Mouse (Mus musculus) embryonic facial prominence, embryonic 13.5 days (tissue): Measurements from ENCODE around the gene Mgst2. TPM values are rescaled to one million over a fixed set of nuclear protein-coding genes. Genes with fewer than 3 reads are reported as not detected.

ENCODE experiments used
- ATAC-seq: fragments of 200-750 bp; cut with Nextera tagmentation; 2 replicates; pipeline ENCODE4 v1.8.0; 2017; ENCODE audit warnings: low read depth; ENCODE audit not compliant: insufficient number of reproducible peaks, insufficient read depth, low FRiP score, low TSS enrichment
- H3K27ac ChIP-seq: fragments of 300-500 bp; sonication (generic); 2 replicates; pipeline ENCODE4 v1.5.1; 2015; ENCODE audit warnings: moderate library complexity, mild to moderate bottlenecking, inconsistent platforms
- H3K27me3 ChIP-seq: fragments of 300-500 bp; sonication (generic); 2 replicates; pipeline ENCODE4 v1.6.1; 2015; ENCODE audit warnings: mild to moderate bottlenecking, inconsistent platforms
- H3K36me3 ChIP-seq: fragments of 300-500 bp; sonication (generic); 2 replicates; pipeline ENCODE4 v1.6.1; 2015; ENCODE audit warnings: mild to moderate bottlenecking, inconsistent platforms
- H3K4me1 ChIP-seq: fragments of 300-500 bp; sonication (generic); 2 replicates; pipeline ENCODE4 v1.6.1; 2015; ENCODE audit warnings: inconsistent platforms
- H3K4me2 ChIP-seq: fragments of 300-500 bp; sonication (generic); 2 replicates; pipeline ENCODE4 v1.6.1; 2015; ENCODE audit warnings: moderate library complexity, mild to moderate bottlenecking, inconsistent platforms
- H3K4me3 ChIP-seq: fragments of 300-500 bp; sonication (generic); 2 replicates; pipeline ENCODE4 v1.5.1; 2015; ENCODE audit warnings: mild to moderate bottlenecking, inconsistent platforms
- H3K9ac ChIP-seq: fragments of 300-500 bp; sonication (generic); 2 replicates; pipeline ENCODE4 v1.6.1; 2015; ENCODE audit warnings: mild to moderate bottlenecking, inconsistent platforms
- H3K9me3 ChIP-seq: fragments of 300-500 bp; sonication (generic); 2 replicates; pipeline ENCODE4 v1.6.1; 2016; ENCODE audit warnings: inconsistent platforms
- WGBS: fragments of 180-500 bp; shearing (Covaris S2); methylation state at CpG from one replicate; pipeline ENCODE4 v1.1.7; 2015; ENCODE audit warnings: mixed read lengths; 5-methylcytosine and 5-hydroxymethylcytosine counted together
- polyA plus RNA-seq: library from polyadenylated mRNA; unstranded; fragments of >200 nt; fragmentation: Nextera tagmentation; extraction: Ambion mirVana; gene quantifications from 2 replicates; pipeline ENCODE4 v1.2.1, GENCODE M21; 2015

Gene Mgst2
- polyA plus RNA-seq = 1.3 and 2.1 TPM in 2 replicates

DNA sequence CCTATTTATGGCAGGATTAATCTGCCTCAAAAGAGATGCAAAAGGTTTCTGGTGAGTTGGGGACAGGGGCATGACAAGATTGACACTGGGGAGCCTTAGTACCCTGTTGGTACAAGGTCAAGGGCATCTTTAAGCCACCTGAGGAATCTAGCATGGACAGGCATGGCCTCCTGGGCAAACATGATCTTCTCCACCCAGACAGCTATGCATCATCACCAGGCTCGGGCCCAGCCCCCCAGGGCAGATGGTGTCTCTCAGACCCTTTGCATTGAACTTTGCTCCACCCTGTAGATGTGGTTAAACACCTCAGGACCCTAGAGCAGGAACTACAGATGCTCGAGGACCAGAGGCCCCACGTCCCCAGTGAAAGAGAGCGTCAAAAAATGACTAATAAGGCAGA, at the start of gene Mgst2:
Gene Mgst2 (plus strand): TSS at position 301 of the 400 bp plus-strand sequence.
- 67% methylated on average over 4 of the region's 4 CpGs for whole genome bisulfite sequencing
- H3K4me1 ChIP-seq = peaks cover 19% of the 10 kb centered on the region; the same call in 1 of the 2 replicates
- no peaks in the 10 kb centered on the region for H3K36me3 ChIP-seq
- H3K27me3 ChIP-seq = no peaks in the 10 kb centered on the region
- no peak within 1 kb of the TSS for H3K9ac ChIP-seq
- no peaks in the 10 kb centered on the region for H3K9me3 ChIP-seq
- no peak for ATAC-seq
- no peak within 1 kb of the TSS for H3K4me2 ChIP-seq
- no peak within 1 kb of the TSS for H3K4me3 ChIP-seq
- no peak within 1 kb of the TSS for H3K27ac ChIP-seq

DNA sequence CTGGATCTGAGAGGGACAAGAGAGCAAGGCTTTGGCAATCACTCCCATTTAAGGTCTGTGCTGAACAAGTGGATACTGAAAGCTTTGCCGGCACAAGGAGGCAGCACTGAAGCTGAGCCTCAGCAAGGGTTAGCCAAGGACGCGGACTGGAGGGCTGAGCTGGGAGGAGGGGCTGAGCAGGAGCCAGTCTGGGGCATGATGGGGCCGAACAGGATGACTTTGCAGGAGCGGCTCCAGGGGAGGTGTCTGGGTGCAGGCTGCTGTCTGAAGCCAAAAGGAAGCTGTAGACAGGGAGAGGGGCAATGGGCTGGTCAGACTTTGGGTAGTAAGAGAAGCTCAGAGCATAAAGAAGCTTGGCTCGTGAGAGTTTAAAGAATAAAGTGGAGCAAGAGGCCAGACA, 48.2 kb upstream of the Mgst2 start:
- Histone ChIP-seq H3K9me3 (no peaks in the 10 kb centered on the region; the same call in 1 of the 2 replicates), H3K4me1 (peaks cover 6% of the 10 kb centered on the region; the same call in 1 of the 2 replicates), H3K4me3 (no peak overlapping the region), H3K36me3 (no peaks in the 10 kb centered on the region), H3K27ac (no peak overlapping the region), H3K4me2 (peak overlapping the region; percentile 37), H3K27me3 (no peaks in the 10 kb centered on the region), H3K9ac (0 out of 2 replicates have a peak overlapping the region, but pooled peaks have one; percentile 44)
- no peak for ATAC-seq
- WGBS = 9% methylated on average over 6 of the region's 6 CpGs

DNA sequence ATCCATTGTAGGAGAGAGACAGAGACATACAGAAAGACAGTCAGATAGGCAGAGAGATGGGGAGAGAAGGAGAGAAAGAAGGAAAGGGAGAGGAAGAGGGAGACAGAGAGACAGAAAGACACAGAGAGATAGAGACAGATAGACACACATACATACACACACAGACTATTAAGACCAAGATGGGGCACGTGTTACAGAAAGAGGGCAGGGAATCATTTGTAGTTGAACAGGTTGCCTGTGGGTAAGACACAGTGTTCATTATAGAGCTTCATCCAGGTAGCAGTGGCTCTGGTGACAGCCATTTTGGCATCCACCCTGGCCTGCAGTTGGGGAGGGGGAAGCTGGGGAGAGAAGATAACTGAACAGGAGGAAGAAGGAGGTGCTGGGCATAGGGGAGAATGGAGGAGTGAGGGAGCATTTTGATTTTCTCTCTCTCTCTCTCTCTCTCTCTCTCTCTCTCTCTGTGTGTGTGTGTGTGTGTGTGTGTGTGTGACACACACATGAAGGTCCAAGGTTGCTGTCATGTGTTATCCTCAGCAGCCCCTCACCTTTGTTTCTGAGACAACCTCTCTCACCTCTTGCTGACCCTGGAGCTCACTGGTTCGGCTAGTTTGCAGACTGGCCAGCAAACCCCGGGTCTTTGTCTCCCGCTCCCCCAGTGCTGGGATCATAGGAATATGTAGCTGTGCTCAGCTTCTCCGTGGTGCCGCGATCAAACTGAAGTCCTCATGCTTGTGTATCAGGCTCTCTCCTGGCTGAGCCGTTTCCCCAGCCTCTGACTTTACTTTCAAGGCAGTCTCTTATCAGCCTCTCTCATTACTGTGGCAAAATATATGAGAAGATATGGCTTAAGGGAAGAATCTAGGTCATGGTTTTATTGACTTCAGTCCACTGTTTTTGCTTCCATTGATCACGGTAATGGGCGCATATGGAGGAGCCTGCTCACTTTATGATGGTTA, 47.5 kb upstream of the Mgst2 start:
- H3K27ac ChIP-seq = no peak overlapping the region
- no peaks in the 10 kb centered on the region for H3K27me3 ChIP-seq
- H3K4me2 ChIP-seq = peak overlapping the region; percentile 37; the same call in 1 of the 2 replicates
- 79% methylated on average over 10 of the region's 10 CpGs for WGBS
- no peak for ATAC-seq
- H3K9ac ChIP-seq = 0 out of 2 replicates have a peak overlapping the region, but pooled peaks have one; percentile 44
- H3K4me3 ChIP-seq = no peak overlapping the region
- H3K4me1 ChIP-seq = peaks cover 6% of the 10 kb centered on the region; the same call in 1 of the 2 replicates
- no peaks in the 10 kb centered on the region for H3K36me3 ChIP-seq
- H3K9me3 ChIP-seq = no peaks in the 10 kb centered on the region; the same call in 1 of the 2 replicates

DNA sequence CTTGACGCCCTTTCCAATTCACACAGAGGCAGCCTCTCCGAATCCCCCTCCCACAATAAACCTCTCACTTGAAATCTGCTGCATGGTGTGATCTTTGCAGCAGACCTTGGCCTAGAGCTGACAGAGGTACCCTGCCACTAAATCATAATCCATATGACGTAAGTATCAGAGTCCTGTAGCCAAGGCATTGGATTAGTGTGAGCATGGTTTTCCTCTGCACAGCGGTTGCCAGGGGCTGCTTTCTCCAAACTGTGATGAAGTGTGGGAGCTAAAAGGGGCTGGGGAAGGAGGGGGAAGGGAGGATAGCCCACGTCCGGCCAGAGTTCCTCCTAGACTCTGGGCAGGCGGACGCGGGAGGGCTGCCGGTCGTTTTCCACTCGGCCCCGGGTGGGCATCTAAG, 45.9 kb upstream of the Mgst2 start:
- Histone ChIP-seq H3K27ac (no peak overlapping the region), H3K9me3 (no peaks in the 10 kb centered on the region; the same call in 1 of the 2 replicates), H3K27me3 (no peaks in the 10 kb centered on the region), H3K36me3 (no peaks in the 10 kb centered on the region), H3K4me1 (peaks cover 6% of the 10 kb centered on the region; the same call in 1 of the 2 replicates), H3K9ac (no peak overlapping the region), H3K4me3 (no peak overlapping the region), H3K4me2 (no peak overlapping the region)
- no peak for ATAC-seq
- WGBS = 84% methylated on average over 13 of the region's 13 CpGs

DNA sequence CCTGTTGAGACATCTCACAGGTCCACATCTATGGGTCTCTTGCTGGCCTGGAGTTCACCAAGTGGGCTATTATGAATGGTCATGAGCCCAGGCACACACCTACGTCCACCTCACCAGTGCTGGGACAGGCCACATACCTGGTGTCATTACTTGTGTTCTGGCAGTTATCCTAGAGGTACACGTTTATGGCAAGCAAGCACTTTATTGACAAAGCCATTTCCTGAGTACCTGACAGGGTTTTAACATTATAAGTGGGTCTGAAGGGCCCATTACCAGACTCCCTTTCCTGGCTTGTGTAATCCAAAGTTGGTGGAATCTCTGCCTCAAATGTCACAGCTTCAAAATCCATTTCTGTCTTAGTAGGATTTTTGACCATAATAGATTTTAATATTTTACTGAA, 36.2 kb upstream of the Mgst2 start:
- Histone ChIP-seq H3K9me3 (no peaks in the 10 kb centered on the region), H3K36me3 (no peaks in the 10 kb centered on the region), H3K27ac (no peak overlapping the region), H3K9ac (no peak overlapping the region), H3K4me2 (no peak overlapping the region), H3K27me3 (no peaks in the 10 kb centered on the region), H3K4me1 (no peaks in the 10 kb centered on the region), H3K4me3 (no peak overlapping the region)
- WGBS = 79% methylated on average over 2 of the region's 2 CpGs
- no peak for ATAC-seq

DNA sequence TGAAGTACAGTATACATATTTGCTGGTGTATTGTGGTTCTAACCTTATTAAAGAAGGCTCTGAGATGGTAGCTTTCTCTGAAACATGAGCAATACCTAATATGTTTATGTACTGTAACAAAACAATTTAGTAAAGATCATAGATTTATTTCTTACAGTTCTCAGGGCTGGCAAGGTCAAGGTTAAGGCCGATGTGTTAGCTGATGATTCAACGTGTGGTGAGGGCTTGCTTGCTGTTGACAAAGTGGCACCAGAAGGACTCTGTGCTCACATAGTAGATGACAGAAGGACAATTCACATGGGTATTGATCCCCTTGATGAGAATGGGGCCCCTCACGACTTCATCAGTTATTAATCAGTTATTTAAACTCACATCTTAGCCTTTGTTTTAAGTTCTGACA, 32.4 kb upstream of the Mgst2 start:
- Histone ChIP-seq H3K27ac (no peak overlapping the region), H3K4me2 (no peak overlapping the region), H3K9ac (no peak overlapping the region), H3K27me3 (no peaks in the 10 kb centered on the region), H3K36me3 (no peaks in the 10 kb centered on the region), H3K4me1 (no peaks in the 10 kb centered on the region), H3K4me3 (no peak overlapping the region), H3K9me3 (peaks cover 13% of the 10 kb centered on the region)
- no peak for ATAC-seq
- 76% methylated on average over 3 of the region's 3 CpGs for WGBS

DNA sequence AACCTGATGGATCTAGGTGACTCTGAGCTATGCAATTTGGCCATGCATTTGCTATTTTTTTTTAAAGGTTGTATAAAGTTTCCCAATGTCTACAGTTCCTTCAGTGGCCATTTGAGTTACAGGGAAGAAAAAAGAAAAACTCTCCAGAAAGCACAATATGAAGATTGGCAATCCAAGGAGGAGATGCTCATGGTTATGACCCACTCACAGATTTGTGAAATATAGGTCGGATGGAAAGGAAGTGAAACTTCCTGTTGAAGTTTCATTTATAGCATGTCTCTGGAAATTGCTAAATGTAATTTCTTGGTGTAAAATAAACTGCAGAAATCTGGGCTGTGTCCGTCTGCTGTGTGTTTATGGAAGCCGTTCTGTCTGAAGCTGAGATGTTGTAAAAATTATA, 31.2 kb upstream of the Mgst2 start:
- no peaks in the 10 kb centered on the region for H3K4me1 ChIP-seq
- WGBS = 69% methylated on average over 3 of the region's 3 CpGs
- H3K36me3 ChIP-seq = no peaks in the 10 kb centered on the region
- H3K4me2 ChIP-seq = no peak overlapping the region
- no peak overlapping the region for H3K9ac ChIP-seq
- H3K27ac ChIP-seq = no peak overlapping the region
- no peaks in the 10 kb centered on the region for H3K27me3 ChIP-seq
- no peak overlapping the region for H3K4me3 ChIP-seq
- H3K9me3 ChIP-seq = peaks cover 13% of the 10 kb centered on the region
- no peak for ATAC-seq

DNA sequence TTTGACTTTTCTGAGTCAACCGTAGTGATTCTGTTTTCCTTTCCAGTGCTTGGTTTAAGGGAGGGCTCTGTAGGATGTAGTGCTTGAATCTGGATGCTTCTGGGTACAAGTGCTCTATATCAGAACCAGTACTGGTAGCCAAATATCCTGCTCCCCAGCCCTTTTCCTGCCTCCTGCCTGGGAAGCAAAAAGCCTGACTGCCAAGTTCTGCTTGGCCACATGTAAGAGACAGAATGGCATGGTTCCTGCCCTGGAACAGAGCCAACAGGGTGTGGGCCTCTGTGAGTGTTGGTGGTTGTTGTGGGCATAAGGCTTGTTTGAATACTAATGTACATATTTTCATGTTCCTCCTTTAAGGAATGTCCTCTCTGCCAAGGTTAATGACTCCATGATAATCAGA, 29.4 kb upstream of the Mgst2 start:
- Histone ChIP-seq H3K4me1 (peaks cover 4% of the 10 kb centered on the region; the same call in 1 of the 2 replicates), H3K4me2 (no peak overlapping the region), H3K36me3 (no peaks in the 10 kb centered on the region), H3K27me3 (no peaks in the 10 kb centered on the region), H3K4me3 (no peak overlapping the region), H3K27ac (no peak overlapping the region), H3K9ac (no peak overlapping the region), H3K9me3 (peaks cover 13% of the 10 kb centered on the region)
- WGBS = 94% methylated on average over 1 of the region's 1 CpGs
- no peak for ATAC-seq

DNA sequence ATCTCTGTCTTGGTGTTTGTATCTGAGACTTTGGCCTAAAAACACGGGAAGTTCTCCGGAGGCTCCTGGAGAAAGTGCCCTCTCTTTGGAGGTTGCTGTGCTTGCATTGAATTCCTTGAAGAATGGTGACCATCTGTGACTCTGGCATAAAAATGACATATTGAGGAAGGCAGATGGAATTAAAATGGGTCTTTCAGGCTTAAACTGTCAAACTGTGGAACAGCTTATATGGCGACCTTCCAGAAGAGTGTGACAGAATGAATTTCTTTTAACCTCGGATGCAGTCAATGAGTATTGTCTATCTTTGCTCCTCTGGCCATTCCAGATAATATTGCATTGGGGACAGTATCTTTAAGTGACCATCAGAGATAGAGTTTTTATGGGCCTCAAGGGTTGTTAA, 28.2 kb upstream of the Mgst2 start:
- Histone ChIP-seq H3K4me3 (no peak overlapping the region), H3K27me3 (no peaks in the 10 kb centered on the region), H3K4me1 (peaks cover 4% of the 10 kb centered on the region; the same call in 1 of the 2 replicates), H3K9me3 (peaks cover 13% of the 10 kb centered on the region), H3K4me2 (no peak overlapping the region), H3K27ac (no peak overlapping the region), H3K9ac (no peak overlapping the region), H3K36me3 (no peaks in the 10 kb centered on the region)
- ATAC-seq = no peak
- WGBS = 90% methylated on average over 4 of the region's 4 CpGs

DNA sequence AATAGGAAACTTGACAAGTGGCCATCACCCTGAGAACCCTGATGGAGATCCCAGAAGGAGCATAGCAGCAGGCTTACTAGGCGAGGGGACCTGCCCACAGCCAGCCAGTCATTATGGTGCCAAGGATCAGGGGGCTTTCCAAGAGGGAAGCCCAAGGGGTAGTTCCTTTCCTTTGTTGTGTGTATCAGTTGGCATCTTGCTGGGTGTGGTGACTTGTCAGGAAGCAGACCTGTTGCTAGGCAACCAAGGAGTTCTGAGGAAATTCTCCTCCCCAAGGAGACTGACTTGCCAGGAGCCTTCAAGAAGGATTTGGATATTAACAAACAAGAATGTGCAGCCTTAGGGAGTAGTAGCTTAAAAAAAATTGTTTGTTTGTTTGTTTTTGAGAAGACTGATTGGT, 25.7 kb upstream of the Mgst2 start:
- Histone ChIP-seq H3K4me2 (no peak overlapping the region), H3K4me1 (peaks cover 4% of the 10 kb centered on the region; the same call in 1 of the 2 replicates), H3K9me3 (peaks cover 13% of the 10 kb centered on the region), H3K27ac (no peak overlapping the region), H3K36me3 (no peaks in the 10 kb centered on the region), H3K27me3 (no peaks in the 10 kb centered on the region), H3K9ac (no peak overlapping the region), H3K4me3 (no peak overlapping the region)
- ATAC-seq = no peak
- 52% methylated on average over 1 of the region's 1 CpGs for WGBS

DNA sequence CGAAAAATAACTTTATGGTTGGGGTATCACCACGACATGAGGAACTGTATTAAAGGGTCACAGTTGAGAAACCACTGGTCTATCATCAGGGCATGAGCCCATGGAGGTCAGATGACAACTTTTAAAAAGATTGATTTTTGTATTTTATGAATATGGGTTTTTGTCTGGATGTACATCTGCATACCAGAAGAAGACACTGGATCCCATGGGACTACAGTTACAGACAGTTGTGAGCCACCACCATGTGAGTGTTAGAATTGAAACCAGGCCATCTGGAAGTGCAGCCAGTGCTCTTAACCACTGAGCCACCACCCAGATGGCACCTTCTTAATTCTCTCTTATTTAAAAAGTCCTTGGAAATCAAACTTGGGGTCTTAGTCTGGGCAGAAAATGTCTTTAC, 24.2 kb upstream of the Mgst2 start:
- H3K27ac ChIP-seq = no peak overlapping the region
- no peak overlapping the region for H3K4me2 ChIP-seq
- ATAC-seq = no peak
- H3K9me3 ChIP-seq = peaks cover 9% of the 10 kb centered on the region
- H3K4me3 ChIP-seq = no peak overlapping the region
- H3K27me3 ChIP-seq = no peaks in the 10 kb centered on the region
- peaks cover 4% of the 10 kb centered on the region; the same call in 1 of the 2 replicates for H3K4me1 ChIP-seq
- H3K9ac ChIP-seq = no peak overlapping the region
- no peaks in the 10 kb centered on the region for H3K36me3 ChIP-seq
- WGBS = 83% methylated on average over 2 of the region's 2 CpGs

DNA sequence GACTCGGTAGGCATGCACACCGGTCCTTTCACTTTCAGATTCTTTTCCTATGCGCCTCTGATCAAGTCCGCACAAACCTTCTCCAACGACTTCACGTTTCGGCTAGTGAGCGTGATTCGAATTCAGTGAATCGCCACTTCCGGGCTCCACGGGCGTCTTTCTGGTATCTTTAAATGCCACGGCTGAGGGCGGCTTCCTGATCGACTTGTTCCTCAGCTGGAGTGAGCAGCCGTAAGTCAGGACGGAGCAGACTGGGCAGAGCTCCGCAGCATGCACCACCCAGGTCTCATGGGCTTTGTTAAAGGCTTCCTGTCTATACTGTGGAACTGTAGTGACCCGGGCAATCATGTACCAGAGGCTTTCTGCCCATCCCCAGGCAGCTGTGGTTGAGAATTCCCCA, 23.5 kb upstream of the Mgst2 start:
- H3K9me3 ChIP-seq = peaks cover 2% of the 10 kb centered on the region; the same call in 1 of the 2 replicates

More for the DNA sequence above, 23.5 kb upstream of the Mgst2 start:
- Histone ChIP-seq H3K4me1 (peaks cover 4% of the 10 kb centered on the region; the same call in 1 of the 2 replicates), H3K4me3 (no peak overlapping the region), H3K27ac (no peak overlapping the region), H3K4me2 (no peak overlapping the region), H3K27me3 (no peaks in the 10 kb centered on the region), H3K36me3 (no peaks in the 10 kb centered on the region), H3K9ac (no peak overlapping the region)
- ATAC-seq = no peak
- 89% methylated on average over 20 of the region's 20 CpGs for WGBS
